Mouse (Mus musculus) myocyte (in vitro differentiated cells): ENCODE results near the gene Primpol.

Experiments
- CEBPB ChIP-seq: IDR thresholded peaks from 2 replicates; pipeline ENCODE4 v1.6.1; 2011; ENCODE audit warnings: mild to moderate bottlenecking, moderate library complexity; ENCODE audit not compliant: poor library complexity, insufficient read depth, severe bottlenecking
- E2F4 ChIP-seq: IDR thresholded peaks from one replicate; pipeline ENCODE4 v1.6.1; 2011; ENCODE audit warnings: mild to moderate bottlenecking, control low read depth, moderate library complexity; ENCODE audit not compliant: insufficient read depth
- MYOG ChIP-seq, 3 experiments: IDR thresholded peaks; one replicate each; pipeline ENCODE4 v1.6.1; 2011; ENCODE audit warnings: control low read depth in 2 of 3, low read depth in 2 of 3, mild to moderate bottlenecking in 2 of 3; ENCODE audit not compliant: insufficient read length in 2 of 3, control insufficient read depth in 1 of 3, insufficient read depth in 1 of 3
- POLR2A ChIP-seq: IDR thresholded peaks from one replicate; pipeline ENCODE4 v1.6.1; 2011; ENCODE audit warnings: low read depth, mild to moderate bottlenecking, control low read depth, moderate library complexity; ENCODE audit not compliant: insufficient read length
- TCF12 ChIP-seq: IDR thresholded peaks from one replicate; pipeline ENCODE4 v1.6.1; 2011; ENCODE audit warnings: mild to moderate bottlenecking, control low read depth; ENCODE audit not compliant: poor library complexity, insufficient read depth, severe bottlenecking

DNA sequence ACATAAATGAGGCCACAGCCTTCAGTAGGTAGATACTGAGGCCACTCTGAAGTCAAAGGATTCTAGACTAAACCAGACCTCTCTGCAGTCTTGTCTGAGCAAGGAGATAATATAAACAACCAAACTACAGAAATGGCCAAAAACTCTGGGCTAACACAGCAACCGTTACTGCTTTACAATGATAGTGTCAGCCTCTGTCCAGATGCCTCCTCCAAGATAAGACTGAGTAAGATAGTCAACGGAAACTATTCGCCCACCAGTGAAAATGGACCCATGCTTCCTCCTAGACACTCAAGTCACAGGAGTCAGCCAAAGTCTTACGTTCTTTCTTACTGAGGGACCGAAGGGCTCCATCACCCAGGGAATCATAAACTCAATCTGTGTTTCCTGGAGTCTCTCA, 29.1 kb downstream of the Primpol start:
- no peak for TF ChIP-seq POLR2A
- TF ChIP-seq MYOG (IDR thresholded peaks at IDR 0.05; ENCODE audit: control insufficient read depth in 1 of 3, insufficient read depth in 1 of 3, insufficient read length in 2 of 3, low read depth in 2 of 3) = no peak
- no peak for TF ChIP-seq E2F4
- no peak for TF ChIP-seq CEBPB
- no peak for TF ChIP-seq TCF12
